Mouse (Mus musculus) left cerebral cortex, adult 9 months (tissue): ENCODE results near the gene Xylt2.

Experiments
- DNase-seq, 2 experiments: peaks; one replicate each; pipeline ENCODE4 v3.0.0; 2022; ENCODE audit warnings: low spot score in 2 of 2

Xylt2 gene

DNA sequence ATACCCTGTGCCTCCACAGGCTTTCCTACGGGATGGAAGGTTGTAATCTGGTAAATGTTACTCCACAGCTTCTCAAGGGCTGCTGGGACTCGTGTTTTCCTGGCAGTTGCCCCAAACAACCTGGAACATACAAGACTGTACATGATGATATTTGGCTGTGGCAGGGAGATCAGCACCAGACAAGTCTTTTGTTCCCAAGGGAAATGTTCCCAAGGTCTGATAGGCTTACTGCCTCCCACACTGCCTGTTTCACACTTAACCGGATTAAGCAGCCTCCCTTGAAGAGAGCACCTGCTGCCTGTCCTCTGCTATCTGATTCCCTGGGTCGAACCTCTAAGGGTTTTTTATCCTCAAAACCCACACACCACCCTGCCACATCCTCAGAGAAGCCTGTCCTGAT, 61.8 kb downstream of the Xylt2 start:
- no peak for DNase-seq

DNA sequence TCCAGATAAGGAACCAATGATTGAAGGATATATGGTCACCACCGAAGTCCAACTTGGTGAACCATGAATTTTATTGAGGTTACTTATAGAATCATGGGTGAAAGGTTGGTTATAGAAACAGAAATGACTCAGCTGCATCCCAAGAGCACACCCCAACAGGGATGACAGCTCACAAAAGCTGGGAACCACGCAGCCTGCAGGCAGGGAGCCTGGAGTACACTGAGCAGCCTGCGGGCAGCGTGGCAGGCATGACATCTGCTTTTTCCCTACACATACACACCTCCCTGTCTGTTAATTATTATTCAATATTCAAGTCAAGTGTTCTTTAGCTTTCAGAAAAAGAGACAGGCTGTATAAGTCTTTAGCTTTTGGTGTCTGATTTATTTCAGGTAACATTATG, 62.7 kb downstream of the Xylt2 start:
- DNase-seq = no peak
